Mouse (Mus musculus) urinary bladder, adult 2 months (tissue): ENCODE measurements around the gene Pxdn. TPM values are rescaled to one million over a fixed set of nuclear protein-coding genes. Genes with fewer than 3 reads are reported as not detected.

Experiments used
- DNase-seq: peaks from one replicate; pipeline ENCODE4 v3.0.0; 2022; ENCODE audit warnings: low spot score
- polyA plus RNA-seq: library from polyadenylated mRNA; depleted of rRNA; stranded (reverse); fragments of >200 nt; gene quantifications from 2 replicates; pipeline ENCODE4 v1.2.3, GENCODE M21; 2012

The Pxdn gene
- polyA plus RNA-seq, 1 experiment, result 32.2 TPM

GRCm38 (mm10) chr12:30023491-30023890 lies 86.1 kb downstream of the Pxdn start:
- DNase-seq, result no peak

- DNase-seq, result no peak
These were observed 86.9 kb downstream of the Pxdn start for GRCm38 (mm10) chr12:30024264-30024825.

- DNase-seq, result peak; percentile 10
These were observed 90.4 kb downstream of the Pxdn start for GRCm38 (mm10) chr12:30027721-30028340.

- DNase-seq, result peak; percentile 8
These were observed 91.7 kb downstream of the Pxdn start for GRCm38 (mm10) chr12:30029111-30029510.

GRCm38 (mm10) chr12:30030571-30030970 lies 93.2 kb downstream of the Pxdn start:
- DNase-seq, result peak; percentile 1

GRCm38 (mm10) chr12:30034681-30035080 lies 97.3 kb downstream of the Pxdn start:
- no peak for DNase-seq

GRCm38 (mm10) chr12:30035406-30035805 lies 98.0 kb downstream of the Pxdn start:
- no peak for DNase-seq

- DNase-seq, result no peak
These were observed 98.6 kb downstream of the Pxdn start for GRCm38 (mm10) chr12:30035841-30036568.

GRCm38 (mm10) chr12:30036569-30037055 lies 99.2 kb downstream of the Pxdn start:
- no peak for DNase-seq

- DNase-seq, result no peak
These were observed 102.2 kb downstream of the Pxdn start for GRCm38 (mm10) chr12:30039565-30039964.

- DNase-seq, result no peak
These were observed 102.7 kb downstream of the Pxdn start for GRCm38 (mm10) chr12:30040150-30040549.

- DNase-seq, result no peak
These were observed 111.4 kb downstream of the Pxdn start for GRCm38 (mm10) chr12:30048848-30049247.

- DNase-seq, result no peak
These were observed 112.4 kb downstream of the Pxdn start for GRCm38 (mm10) chr12:30049818-30050217.

GRCm38 (mm10) chr12:30050235-30050634 lies 112.8 kb downstream of the Pxdn start:
- DNase-seq, result no peak

- no peak for DNase-seq
These were observed 117.5 kb downstream of the Pxdn start for GRCm38 (mm10) chr12:30054761-30055540.

- DNase-seq, result no peak
These were observed 120.6 kb downstream of the Pxdn start for GRCm38 (mm10) chr12:30058044-30058443.

GRCm38 (mm10) chr12:30061503-30062117 lies 124.2 kb downstream of the Pxdn start:
- DNase-seq, result no peak

GRCm38 (mm10) chr12:30062118-30062505 lies 124.7 kb downstream of the Pxdn start:
- DNase-seq, result no peak
